Mouse (Mus musculus) heart, postnatal 0 days (tissue): ENCODE results near the gene Peli2.

ENCODE experiments used
- CTCF ChIP-seq: IDR thresholded peaks from 2 replicates; pipeline ENCODE4 v1.5.1; 2016; ENCODE audit warnings: antibody characterized with exemption, control low read depth, low read depth
- EP300 ChIP-seq: IDR thresholded peaks from 2 replicates; pipeline ENCODE4 v1.6.1; 2016; ENCODE audit warnings: antibody characterized with exemption, low read depth

- TF ChIP-seq CTCF (no peak), EP300 (no peak)
Observed at GRCm38 (mm10) chr14:48200291-48200690, 79.7 kb downstream of the Peli2 start.
